Mouse (Mus musculus) layer of hippocampus, adult 11-12 months (tissue): ENCODE results near the gene Gm13090.

ENCODE experiments used
- DNase-seq: peaks from one replicate; pipeline ENCODE4 v3.0.0; 2022; ENCODE audit warnings: low spot score

Gene Gm13090

DNA sequence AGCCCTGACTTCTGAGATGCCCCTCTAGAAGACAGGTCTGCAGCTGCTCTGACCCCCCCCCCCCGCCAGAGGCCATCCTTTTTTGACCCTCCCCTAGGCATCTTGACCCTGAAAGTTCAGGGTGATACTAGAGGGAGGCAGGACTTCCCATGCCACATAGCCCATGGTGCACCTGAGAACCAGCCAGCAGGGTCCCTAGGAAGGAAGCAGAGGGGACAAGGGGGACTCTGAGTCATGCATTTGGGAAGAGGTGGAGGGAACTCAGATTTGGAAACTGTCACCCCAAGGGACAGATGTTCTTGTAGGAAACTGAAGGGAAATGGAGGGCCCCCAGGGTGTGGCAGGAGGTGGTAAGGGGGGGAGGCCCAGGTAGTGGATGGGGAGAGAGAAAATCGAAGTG lies 49.2 kb downstream of the Gm13090 start:
- DNase-seq, result no peak

DNA sequence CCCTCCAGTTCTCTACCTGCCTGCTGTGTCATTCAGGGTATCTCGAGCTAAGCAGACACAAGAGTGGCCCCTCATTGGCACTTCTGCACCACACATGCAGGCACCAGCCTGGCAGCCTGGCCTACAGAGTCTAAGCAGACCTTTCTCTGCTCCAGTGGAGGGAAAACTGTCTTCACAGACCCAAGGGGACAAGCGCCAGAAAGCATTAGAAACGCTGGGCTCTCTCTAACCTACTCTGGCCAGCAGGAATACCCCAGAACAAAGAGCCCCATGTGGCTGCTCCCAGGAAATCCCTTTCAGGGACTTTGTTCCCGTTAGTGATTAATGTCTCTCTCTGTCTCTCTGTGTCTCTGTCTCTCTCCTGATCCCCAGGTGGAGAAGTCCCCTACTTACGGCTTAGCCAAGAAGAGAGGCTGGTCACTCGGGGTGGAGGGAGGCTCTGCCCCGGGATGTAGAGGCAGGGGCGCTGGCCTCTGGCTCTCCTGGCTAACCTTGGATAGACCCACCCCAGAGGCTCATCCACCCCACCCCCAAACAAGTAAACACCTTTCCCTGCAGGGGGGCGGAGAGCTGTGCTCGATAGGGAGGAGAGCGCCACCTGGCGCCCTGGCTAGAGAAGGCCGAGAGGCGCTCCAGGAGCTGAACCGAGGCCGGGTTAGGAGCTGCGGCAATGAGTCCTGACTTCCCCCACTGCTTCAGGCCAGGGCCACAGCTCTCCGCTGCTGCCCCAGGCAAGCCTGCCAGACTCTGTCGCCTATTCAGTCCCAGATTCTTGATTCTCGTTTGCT lies 49.9 kb downstream of the Gm13090 start:
- peak; percentile 90 for DNase-seq

DNA sequence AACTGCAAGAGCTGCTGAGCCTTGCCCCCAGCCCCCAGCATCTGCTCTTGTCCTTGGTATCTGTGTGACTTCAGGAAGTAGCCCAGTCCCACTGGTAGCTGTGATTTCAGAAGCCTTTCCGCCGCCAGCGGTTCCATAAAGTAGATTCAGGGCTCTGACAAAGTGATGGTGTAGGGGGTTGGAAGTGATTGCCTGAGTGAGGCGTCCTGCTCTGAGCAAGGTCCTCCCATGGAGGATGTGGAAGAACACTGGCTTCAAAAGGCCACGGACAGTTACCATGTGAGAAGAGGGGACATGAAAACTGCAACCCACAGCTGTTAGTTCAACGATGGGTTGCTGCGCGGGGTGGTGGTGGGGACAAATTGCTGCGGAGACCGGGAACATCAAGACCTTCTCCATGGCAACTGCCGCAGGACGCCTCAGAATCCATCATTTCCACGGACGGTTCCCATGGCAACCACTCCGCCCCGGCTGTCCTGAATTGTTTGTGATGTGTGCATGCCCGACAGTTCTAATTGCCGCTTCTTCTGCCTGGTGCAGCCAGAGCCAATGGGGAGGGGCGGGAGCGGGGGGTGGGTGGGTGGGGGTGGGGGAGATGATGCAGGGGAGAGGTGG lies 51.1 kb downstream of the Gm13090 start:
- DNase-seq, result peak; percentile 92
